Mouse (Mus musculus): ENCODE measurements around the gene Akap8l. TPM values are rescaled to one million over a fixed set of nuclear protein-coding genes. Genes with fewer than 3 reads are reported as not detected.

Gene Akap8l
- 100 to 1,000 TPM in 1 of 2 experiments, 10 to 100 TPM in 1; 81.2 to 102 TPM for total RNA-seq (2021)
- long read RNA-seq, experiment 1, transcript Akap8l-201 (14 exons, 2,102 nt), result major isoform, 8 of 35 reads
- long read RNA-seq, experiment 1, transcript Akap8l-209 (15 exons, 1,987 nt), result minor isoform, 5 of 35 reads
- long read RNA-seq, experiment 1, partial matches to known transcripts, result 6 of 35 reads
- long read RNA-seq, experiment 1, other reads (novel, unspliced or antisense), result 13 of 35 reads
- long read RNA-seq, experiment 2, full-length matches to known transcripts, result 10 of 36 reads
- long read RNA-seq, experiment 2, partial matches to known transcripts, result 5 of 36 reads
- long read RNA-seq, experiment 2, other reads (novel, unspliced or antisense), result 21 of 36 reads

GRCm38 (mm10) chr17:32350382-32350983 lies at the start of gene Akap8l:
Gene Akap8l (minus strand): TSS chr17:32350607.
- peak; percentile 94 to 96 for DNase-seq

- no peak for DNase-seq
These were observed 45.9 kb upstream of the Akap8l start for GRCm38 (mm10) chr17:32396266-32396665.

DNA sequence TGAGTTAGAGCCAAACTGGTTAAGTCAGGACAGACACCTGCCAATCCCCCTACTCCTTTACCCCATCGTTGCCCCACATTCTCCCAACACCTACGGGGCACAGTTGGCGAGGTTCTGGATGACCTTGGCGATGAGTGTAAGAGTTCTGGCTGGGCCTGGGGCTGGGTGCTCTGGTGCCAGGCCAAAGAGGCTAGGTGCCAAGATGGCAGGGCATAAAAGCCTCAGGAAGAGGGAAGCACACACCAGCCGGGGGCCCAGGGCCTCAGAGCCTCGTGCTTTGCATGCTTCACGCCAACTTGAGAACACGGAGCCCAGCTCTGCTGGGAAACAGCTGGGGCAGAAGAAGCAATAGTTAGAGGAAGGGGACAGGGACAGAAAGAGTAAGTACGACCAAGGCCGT lies 43.5 kb upstream of the Akap8l start:
- peak in 1 of 2 experiments; percentile 48 for DNase-seq

GRCm38 (mm10) chr17:32389101-32389659 lies 38.8 kb upstream of the Akap8l start, which contains the start of gene Wiz:
Gene Wiz (minus strand): TSS chr17:32389439.
- peak; percentile 94 to 97 for DNase-seq

DNA sequence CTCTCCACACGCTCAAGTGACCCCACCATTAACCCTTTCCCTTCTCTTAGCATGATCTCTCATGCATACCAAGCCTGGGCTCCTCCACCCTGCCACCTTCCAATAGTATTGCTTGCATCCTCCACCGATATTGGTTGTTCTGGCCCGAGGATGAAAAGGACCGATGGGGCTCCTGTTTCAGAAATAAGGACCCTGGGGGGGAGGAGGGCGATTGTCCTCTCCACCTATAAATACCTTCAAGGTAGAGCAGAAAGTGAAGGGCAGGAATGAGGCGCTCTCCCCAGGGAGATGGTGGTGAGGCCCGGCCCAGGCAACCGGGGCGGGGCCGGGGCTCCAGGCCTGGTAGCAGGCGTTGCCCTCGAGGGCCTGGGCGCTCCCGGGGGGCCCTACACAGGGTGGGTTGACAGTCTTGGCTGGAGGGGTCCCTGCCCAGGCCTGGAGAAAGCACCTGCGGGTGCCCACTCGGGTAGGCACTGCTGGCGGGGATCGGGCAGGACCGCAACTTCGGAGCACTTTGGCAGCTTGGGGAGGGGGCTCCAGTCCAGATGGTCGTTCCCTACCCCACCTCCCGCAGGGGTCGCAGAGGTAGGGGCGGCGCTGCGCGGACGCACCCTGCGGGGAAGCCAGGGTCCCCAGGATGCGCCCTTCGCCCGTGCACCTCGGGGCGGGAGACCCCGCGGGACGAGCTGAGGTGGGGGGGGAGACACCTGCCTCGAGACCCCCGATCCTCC lies 38.1 kb upstream of the Akap8l start:
- DNase-seq, result peak in 1 of 2 experiments; percentile 67

DNA sequence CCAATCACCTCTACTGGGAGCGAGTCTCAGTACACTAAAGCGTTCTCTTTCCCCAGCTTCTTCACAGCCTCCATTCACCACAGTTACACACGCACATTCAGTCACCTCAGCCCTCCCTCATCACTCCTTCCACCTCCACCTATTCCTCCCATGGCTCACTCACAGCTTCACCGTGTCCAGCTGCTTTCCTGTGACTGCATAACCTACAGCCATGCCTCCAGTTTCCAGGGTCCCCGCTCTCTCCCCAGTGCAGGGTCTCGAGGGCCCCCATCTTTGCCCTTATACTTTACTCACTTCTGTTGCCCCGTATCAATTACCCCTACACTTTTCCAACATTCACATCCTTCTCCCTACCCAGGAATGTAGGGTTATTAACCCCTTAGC lies 37.6 kb upstream of the Akap8l start:
- DNase-seq, result no peak

DNA sequence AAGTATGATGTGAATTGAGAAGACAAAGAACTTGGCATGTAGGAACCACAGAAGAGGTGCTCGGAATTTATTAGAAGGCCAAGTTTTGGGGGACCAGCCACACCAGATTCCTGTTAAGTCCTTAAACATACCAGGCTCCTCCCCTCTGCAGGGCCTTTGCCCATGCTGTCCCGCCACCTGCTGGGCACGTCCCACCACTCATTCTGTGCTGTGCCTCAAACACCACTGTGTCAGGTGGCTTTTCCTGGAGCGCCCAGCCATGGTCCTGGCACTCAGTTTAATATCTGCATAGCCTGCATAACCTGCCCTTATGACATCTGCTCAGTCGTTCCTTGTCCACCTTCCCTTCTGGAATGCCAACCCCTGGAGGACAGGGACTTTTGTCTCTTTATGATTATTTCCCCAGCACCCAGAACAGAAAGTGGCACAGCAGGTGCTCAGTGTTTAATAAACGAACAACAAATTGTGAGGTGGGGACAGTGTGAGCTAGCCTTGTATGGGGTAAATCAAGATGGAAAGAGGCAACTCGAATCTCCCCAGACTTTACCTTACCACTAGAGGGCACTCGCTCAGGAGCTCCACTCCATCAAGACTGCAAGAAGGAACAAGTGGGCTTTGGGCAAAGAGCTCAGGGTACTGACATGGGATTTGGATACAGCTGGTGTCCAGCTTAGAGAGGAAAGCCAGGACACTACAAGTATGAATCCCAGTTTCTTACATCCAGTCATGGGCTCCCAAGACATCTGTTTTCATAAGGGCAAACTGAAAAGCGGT lies 36.4 kb upstream of the Akap8l start:
- DNase-seq, result peak in 1 of 2 experiments; percentile 62

- DNase-seq, result no peak
These were observed 33.3 kb upstream of the Akap8l start for GRCm38 (mm10) chr17:32383661-32384060.

GRCm38 (mm10) chr17:32382576-32382975 lies 32.2 kb upstream of the Akap8l start:
- peak; percentile 46 to 58 for DNase-seq

DNA sequence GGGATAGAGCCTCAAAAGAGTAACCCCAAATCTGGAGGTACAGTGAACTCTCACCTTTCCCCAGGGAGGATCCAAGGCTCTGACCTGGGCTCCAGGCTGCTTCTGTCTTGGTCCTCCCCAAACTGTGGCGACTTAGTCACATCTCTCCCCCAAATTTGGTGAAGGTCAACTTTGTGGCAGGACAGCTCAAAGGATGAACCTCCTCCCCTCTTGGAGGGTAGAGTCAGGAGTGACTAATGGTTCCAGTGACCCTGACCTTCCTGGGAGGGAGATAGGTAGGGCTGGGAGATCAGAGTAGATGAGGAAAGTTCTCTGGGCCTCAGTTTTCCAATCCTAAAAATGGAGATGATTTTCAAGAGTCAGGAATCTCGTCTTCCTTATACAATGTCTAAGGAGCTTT lies 28.4 kb upstream of the Akap8l start:
- DNase-seq, result peak; percentile 57

GRCm38 (mm10) chr17:32377137-32377536 lies 26.7 kb upstream of the Akap8l start:
- no peak for DNase-seq

DNA sequence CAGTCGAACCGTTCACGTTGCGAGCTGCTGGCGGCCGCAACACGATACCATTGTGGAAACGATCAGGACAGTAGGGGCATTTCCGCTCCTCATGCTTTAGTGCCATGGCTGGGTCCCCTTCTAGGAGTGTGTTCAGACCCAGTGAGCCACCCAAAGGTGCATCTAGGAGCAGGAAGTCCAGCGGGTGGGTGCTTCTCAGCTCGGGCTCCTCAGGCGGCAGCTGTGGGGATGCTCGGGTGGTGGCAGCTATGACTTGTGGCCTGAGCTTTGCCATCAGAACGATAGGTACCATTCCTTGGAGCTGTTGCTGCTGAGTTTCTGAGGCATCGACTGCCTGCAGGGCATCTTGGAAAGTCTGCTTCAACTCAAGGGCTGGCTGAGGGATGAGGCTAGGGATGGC lies 26.1 kb upstream of the Akap8l start:
- no peak for DNase-seq

- no peak for DNase-seq
These were observed 18.7 kb upstream of the Akap8l start for GRCm38 (mm10) chr17:32368991-32369578.

DNA sequence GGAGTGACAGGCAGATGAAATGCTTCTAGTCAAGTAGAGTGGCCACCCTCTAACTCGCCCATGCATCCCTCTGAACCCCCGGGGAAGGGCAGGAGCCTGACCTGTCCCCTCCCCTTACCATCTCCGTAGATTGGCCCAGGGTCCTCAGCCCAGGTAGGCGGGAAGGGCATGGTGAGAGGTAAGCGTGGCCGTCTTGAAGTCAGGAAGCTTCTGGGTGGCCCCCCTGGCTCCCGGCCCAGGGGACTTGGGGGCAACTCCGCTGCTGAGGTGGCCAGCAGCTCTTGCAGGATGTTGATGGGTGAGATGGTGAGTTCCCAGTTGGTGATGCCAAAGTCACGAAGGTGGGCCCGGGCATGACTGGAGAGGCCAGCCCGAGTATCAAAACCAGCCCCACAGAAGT lies 17.3 kb upstream of the Akap8l start:
- no peak for DNase-seq

DNA sequence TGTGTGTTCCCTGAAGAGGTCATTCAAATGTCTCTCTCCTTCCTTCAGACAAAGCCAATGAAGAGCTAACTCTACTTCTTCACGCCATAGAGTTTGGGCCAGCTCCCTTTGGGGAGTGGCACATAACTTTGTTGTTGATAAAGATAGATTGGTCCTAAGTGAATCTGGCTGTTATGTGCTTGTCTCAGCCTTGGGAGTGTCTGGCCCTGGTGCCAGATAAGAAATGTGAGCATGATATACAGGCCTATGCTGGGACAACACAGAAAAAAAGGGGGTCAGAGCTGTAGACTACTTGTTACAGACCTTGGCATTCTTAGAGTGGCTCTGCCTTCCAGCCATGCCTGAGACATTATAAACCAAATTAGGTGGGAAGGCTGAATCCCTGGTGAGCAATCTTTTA lies 14.9 kb upstream of the Akap8l start:
- no peak for DNase-seq

DNA sequence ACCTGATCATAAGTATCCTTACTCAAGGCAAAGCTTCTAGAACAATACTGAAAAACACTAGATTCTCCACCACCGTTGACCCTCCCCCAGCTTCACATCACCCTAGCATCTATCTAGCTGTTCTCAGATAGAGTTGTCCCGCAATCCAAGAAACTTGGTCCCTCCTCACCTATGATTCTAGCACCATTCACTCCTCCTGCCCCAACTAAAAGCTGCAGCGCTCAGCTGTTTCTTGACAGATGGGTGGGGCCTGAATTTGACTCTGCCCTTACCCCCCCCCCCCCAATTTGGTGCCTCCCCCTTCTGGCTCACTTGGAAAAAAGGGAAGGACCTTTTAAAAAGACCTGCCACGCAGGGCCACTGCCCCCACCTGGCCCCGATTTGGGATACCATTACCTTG lies 14.4 kb upstream of the Akap8l start:
- no peak for DNase-seq

DNA sequence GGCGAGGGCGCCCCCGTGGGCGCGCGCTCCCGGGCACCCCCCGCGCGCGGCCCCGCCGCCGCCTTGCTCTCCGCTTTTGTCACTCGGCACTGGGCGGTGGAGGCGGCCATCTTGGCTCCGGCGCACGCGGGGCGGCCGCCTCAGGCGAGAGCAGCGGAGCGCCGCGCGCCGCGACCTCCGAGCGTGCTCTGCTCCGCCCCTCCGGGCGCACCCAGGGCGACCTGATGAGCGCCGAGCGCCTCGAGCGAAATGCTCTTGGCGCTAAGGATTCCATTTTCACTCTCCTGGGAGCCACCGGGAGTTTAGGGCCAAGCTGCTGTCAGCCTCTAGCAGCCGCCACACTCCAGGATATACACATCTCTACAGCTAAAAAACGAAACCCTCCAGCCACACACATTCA lies 13.9 kb upstream of the Akap8l start:
- peak; percentile 91 to 95 for DNase-seq

DNA sequence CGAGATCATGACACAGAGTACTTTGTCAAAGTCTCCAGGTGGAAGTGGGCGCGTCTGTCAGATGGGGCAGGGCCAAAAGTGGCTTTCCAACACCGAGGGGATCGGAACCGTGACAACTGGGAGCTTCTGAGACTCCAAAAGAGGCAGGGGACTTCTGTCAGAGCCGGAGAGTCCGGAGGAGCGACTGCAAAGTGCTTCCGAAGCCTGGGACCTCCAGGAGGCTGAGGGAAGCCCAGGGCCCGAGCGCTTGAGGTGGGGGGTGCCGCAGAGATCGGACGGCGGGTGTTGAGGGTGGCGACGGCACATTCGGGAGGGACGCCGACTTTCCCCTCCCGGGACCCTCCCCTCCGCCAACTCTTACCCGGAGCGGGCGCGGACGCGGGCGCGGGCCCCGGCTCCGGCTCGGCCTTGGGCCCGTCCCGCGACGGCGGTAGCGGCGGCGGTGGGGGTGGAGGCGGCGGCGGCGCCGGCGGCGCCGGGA lies 13.5 kb upstream of the Akap8l start:
- DNase-seq, result peak in 1 of 2 experiments; percentile 35

DNA sequence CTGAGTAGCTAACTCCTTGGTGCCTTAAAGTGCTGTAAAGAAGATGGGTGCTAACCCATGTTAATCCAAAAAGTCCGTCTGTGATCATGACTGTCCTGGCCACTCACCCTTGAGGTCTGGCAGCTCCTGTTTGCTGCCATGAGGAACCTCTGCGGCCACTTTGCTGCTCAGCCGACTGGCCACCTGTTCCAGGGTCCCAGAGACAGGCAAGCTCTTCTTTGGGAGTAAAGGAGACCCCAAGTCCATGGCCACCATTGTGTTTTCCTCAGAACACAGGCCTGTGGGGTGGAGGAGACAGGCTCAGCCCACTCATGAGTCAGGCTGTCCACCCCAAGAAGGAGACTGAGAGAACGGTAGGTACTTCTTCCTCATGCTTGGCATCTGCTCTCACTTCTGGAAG lies 12.3 kb upstream of the Akap8l start:
- DNase-seq, result no peak

DNA sequence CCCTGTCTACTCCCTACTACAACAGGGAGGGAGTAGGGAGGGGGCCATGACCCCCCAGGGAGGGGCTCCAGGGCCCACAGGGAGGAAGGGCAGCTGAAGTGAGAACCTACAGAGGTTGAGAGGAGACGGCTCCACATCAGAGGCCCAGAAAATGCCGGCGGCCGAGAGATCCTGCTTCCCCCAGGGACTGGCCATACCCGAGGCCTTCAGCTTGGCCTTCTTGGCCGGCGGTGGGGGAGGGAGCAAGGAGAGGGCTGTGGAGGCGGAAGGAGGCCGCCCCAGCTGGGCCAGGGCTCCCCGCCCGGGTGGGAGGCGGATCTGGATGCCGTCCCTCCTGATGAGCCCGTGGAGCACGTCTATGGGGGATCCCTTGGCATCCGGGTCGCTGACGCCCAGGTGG lies 9.5 kb upstream of the Akap8l start:
- peak; percentile 73 to 79 for DNase-seq

GRCm38 (mm10) chr17:32358943-32359340 lies 8.5 kb upstream of the Akap8l start:
- no peak for DNase-seq

Measured in adrenal gland, postnatal 36 days (tissue).